Mouse (Mus musculus) megakaryocyte, embryonic 14.5 days (primary cell): ENCODE measurements at regions not wholly inside any gene's neighbourhood (a gene's known extent, or its start where the extent isn't known, plus 50 kb on each side); places are given as distances from the start of the nearest gene placed in this dataset.

Experiments used
- FLI1 ChIP-seq: IDR thresholded peaks from 2 replicates; pipeline ENCODE4 v1.6.1; 2012; ENCODE audit warnings: low read length, inconsistent platforms, mixed read lengths
- GATA1 ChIP-seq: IDR thresholded peaks from 3 replicates; pipeline ENCODE4 v1.6.1; 2012; ENCODE audit warnings: mixed read lengths, low read length, inconsistent platforms, borderline replicate concordance

DNA sequence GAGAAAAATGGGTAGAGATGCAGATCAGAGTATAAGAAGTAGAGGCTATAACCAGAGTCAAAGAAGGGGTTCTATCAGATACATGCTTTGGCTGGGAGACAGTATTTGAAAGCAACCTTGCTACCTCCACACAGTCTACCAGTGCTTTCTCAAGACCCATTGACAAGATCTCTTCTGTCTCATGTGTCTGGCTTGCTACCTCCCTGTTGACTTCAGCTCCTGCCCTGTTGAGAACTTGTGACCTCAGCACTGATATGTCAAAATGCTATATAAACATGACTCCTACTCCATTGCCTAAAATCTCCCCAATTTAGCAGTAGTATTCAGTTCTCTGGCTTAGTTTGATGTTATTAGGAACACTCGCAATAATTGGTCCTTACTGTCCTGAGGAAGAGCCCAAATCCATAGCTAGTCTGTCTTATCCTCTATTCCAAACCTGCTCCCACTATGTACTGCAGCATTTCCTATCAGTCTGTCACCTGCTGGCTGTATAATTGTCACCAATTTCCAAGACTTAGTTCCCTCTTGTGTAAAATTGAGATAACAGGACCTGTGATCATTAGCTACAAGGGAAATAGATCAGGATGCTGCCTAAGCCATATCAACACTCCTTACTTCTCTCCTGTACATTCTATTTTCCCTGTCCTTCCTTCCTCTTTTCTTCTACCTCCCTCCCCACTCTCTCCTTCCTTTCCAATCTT is 224.9 kb downstream of the Fam49a start:
- TF ChIP-seq GATA1 = no peak
- TF ChIP-seq FLI1 = no peak
